Mouse (Mus musculus): Measurements from ENCODE around the gene Igsf21. TPM values are rescaled to one million over a fixed set of nuclear protein-coding genes. Genes with fewer than 3 reads are reported as not detected.

Gene Igsf21
- polyA plus RNA-seq, 1 experiment from 2014 or later = 2.8 TPM

DNA sequence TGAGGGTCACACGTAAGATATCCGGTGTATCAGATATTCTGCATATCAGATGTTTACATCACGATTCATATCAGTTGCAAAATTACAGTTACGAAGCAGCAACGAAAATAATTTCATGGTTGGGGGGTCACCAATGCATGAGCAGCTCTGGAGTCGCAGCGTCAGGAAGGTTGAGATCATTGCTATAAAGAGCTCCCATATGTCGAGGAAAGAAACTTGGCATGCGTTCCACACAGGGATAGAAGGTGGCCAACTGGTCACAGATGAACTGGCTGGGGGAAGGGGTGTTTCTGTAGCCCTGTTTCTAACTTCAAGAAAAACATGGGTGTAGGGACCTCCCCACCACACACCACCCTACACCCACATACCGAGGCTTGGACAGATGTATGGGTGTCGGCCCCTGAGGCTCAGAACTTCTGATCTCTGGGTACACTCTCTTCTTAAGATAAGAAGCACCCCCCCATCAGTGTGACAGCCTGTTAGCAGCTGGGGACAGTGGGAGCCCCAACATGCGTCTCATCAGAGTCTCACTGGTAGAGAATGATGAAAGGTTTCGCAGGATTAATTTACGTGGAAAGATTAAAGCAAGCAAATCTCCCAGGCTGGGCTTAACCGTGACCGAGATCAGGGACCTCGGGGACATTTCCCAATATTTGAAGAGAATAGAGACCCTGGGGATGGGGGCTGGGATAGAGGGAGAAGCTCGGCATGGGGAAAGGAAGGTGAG, 54.1 kb downstream of the Igsf21 start:
- ATAC-seq (ENCODE audit: low read depth) = no peak
- no peaks in the 10 kb centered on the region for H3K36me3 ChIP-seq (ENCODE audit: control insufficient read depth, insufficient read depth, low read length)
- DNase-seq (ENCODE audit: low spot score) = peak; percentile 23
- H3K27ac ChIP-seq (replicated peaks; ENCODE audit: low read depth, low read length) = no peak overlapping the region
- H3K4me2 ChIP-seq (ENCODE audit: low read depth, low read length) = no peak overlapping the region
- no peaks in the 10 kb centered on the region for H3K4me1 ChIP-seq (ENCODE audit: control insufficient read depth, insufficient read depth, low read length)
- no peak overlapping the region for H3K4me3 ChIP-seq (ENCODE audit: low read depth, low read length)
- H3K27me3 ChIP-seq (replicated peaks; ENCODE audit: control insufficient read depth, insufficient read depth, low read length) = no peaks in the 10 kb centered on the region
- no peaks in the 10 kb centered on the region for H3K9me3 ChIP-seq (ENCODE audit: control insufficient read depth, low read length)
- H3K9ac ChIP-seq (ENCODE audit: low read depth, low read length) = no peak overlapping the region
- WGBS = 76% methylated on average over 18 of the region's 18 CpGs

DNA sequence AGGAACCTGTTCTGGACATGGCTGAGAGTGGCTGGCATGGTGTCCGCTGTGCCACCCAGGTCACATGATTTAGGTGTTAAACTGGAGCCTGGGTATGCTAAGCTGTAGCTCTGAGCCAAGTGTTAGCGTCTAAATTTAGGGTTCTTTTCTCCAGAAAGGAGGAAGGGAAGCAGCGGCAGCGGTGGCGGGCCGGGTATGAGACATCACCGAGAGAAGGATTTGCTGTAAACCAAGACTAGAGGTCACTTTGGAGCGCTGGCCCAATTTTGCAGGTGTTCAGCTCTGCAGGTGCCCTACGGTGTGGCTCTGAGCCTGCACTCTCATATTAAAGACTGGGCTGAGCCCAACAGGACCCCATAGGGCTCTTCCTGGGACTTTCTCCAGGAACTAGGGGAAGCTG, 57.0 kb downstream of the Igsf21 start:
- no peak for ATAC-seq (ENCODE audit: low read depth)
- 91% methylated on average over 9 of the region's 9 CpGs for WGBS
- no peak for DNase-seq (ENCODE audit: low spot score)

DNA sequence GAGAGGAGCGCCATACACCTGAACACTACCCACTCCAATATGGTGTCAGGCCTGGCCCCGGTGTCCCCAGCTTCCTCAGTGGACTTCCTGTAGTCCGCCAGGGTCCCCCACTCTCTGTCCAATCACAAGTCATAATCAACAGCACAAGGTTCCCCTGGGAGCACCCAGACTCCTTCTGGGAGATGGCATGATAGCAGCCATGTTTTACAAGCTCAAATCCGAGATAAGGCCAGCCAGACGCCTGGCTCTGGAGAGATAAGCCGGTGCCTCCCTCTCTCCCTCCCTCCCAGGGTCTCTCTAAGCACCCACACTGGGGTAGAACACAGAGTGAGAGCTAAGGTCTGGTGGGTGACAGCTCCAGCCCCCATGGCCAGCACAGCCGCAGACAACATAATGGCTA, 58.0 kb downstream of the Igsf21 start:
- Histone ChIP-seq H3K9me3 (ENCODE audit: control insufficient read depth, low read length) (no peaks in the 10 kb centered on the region), H3K27ac (replicated peaks; ENCODE audit: low read depth, low read length) (no peak overlapping the region), H3K4me3 (ENCODE audit: low read depth, low read length) (no peak overlapping the region), H3K4me1 (ENCODE audit: control insufficient read depth, insufficient read depth, low read length) (no peaks in the 10 kb centered on the region), H3K27me3 (replicated peaks; ENCODE audit: control insufficient read depth, insufficient read depth, low read length) (no peaks in the 10 kb centered on the region), H3K9ac (ENCODE audit: low read depth, low read length) (no peak overlapping the region), H3K36me3 (ENCODE audit: control insufficient read depth, insufficient read depth, low read length) (no peaks in the 10 kb centered on the region), H3K4me2 (ENCODE audit: low read depth, low read length) (no peak overlapping the region)
- DNase-seq (ENCODE audit: low spot score) (no peak), ATAC-seq (ENCODE audit: low read depth) (no peak)
- 70% methylated on average over 7 of the region's 7 CpGs for WGBS

More for the DNA sequence above, 57.0 kb downstream of the Igsf21 start:
- Histone ChIP-seq H3K4me3 (ENCODE audit: low read depth, low read length) (no peak overlapping the region), H3K9me3 (ENCODE audit: control insufficient read depth, low read length) (no peaks in the 10 kb centered on the region), H3K27me3 (replicated peaks; ENCODE audit: control insufficient read depth, insufficient read depth, low read length) (no peaks in the 10 kb centered on the region), H3K36me3 (ENCODE audit: control insufficient read depth, insufficient read depth, low read length) (no peaks in the 10 kb centered on the region), H3K9ac (ENCODE audit: low read depth, low read length) (no peak overlapping the region), H3K27ac (replicated peaks; ENCODE audit: low read depth, low read length) (no peak overlapping the region), H3K4me1 (ENCODE audit: control insufficient read depth, insufficient read depth, low read length) (no peaks in the 10 kb centered on the region), H3K4me2 (ENCODE audit: low read depth, low read length) (no peak overlapping the region)

DNA sequence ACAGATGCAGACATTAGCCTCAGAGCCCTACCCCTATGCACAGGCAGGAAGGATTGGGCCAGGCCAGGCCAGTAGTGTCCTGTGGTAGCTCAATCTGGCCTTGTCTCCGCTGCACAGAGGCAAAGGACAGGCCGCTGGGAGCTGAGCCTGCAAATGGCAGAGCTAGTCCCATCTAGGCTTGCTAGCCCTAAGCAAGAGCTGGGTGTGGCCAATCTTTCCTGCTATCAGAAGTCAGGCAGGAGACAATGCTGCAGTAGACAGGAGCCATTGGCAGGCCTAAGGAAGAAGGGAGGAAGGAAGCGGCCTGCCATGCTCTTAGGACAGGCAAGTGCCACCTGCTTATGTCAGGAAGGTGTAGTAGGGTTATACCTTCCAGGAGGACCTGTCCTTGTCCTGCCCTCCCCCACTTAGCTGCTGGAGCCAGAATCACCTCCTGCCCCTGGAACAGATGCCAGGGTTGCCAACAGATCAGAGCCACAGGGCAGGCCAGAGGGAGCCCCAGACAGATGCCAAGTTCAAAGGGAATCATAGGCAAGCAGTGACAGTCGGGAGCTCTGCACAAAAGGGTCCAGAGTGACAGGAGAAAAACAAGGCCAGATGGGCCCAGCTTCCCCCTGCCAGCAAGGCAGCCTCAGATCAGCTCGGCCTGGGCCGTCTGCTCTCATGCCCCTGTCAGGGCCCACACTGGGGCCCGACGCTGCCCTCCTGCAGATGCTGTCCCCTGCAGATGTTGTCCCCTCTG, 59.0 kb downstream of the Igsf21 start:
- Histone ChIP-seq H3K4me3 (ENCODE audit: low read depth, low read length) (no peak overlapping the region), H3K4me2 (ENCODE audit: low read depth, low read length) (no peak overlapping the region), H3K36me3 (ENCODE audit: control insufficient read depth, insufficient read depth, low read length) (no peaks in the 10 kb centered on the region), H3K27ac (replicated peaks; ENCODE audit: low read depth, low read length) (no peak overlapping the region), H3K27me3 (replicated peaks; ENCODE audit: control insufficient read depth, insufficient read depth, low read length) (no peaks in the 10 kb centered on the region), H3K9me3 (ENCODE audit: control insufficient read depth, low read length) (no peaks in the 10 kb centered on the region), H3K4me1 (ENCODE audit: control insufficient read depth, insufficient read depth, low read length) (no peaks in the 10 kb centered on the region), H3K9ac (ENCODE audit: low read depth, low read length) (no peak overlapping the region)
- DNase-seq (ENCODE audit: low spot score) (no peak), ATAC-seq (ENCODE audit: low read depth) (0 out of 2 replicates have a peak, but pooled peaks have one; percentile 44)
- WGBS = 58% methylated on average over 6 of the region's 8 CpGs

DNA sequence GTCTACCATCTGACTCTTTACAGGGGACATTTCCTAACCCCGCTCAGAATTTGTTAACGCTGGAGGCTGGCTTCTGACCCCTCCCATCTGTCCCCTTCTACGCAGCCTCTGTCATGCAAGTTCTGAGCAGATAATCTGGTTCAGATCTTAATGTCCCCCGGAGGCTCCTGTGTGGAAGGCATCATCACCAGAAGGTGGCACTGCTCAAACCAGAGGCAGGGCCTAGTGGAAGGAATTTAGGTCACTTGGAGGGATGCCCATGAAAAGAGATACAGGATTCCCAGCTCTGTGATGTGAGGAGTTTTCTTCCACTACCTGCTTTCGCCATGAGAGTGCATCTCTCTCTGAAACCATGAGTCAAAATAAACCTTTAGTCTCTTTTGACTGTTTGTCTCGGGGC, 67.0 kb downstream of the Igsf21 start:
- WGBS = 59% methylated on average over 6 of the region's 6 CpGs
- ATAC-seq (ENCODE audit: low read depth) (no peak), DNase-seq (ENCODE audit: low spot score) (no peak)
- Histone ChIP-seq H3K36me3 (ENCODE audit: control insufficient read depth, insufficient read depth, low read length) (no peaks in the 10 kb centered on the region), H3K9me3 (ENCODE audit: control insufficient read depth, low read length) (no peaks in the 10 kb centered on the region), H3K4me1 (ENCODE audit: control insufficient read depth, insufficient read depth, low read length) (no peaks in the 10 kb centered on the region), H3K9ac (ENCODE audit: low read depth, low read length) (no peak overlapping the region), H3K27ac (replicated peaks; ENCODE audit: low read depth, low read length) (no peak overlapping the region), H3K4me3 (ENCODE audit: low read depth, low read length) (no peak overlapping the region), H3K27me3 (replicated peaks; ENCODE audit: control insufficient read depth, insufficient read depth, low read length) (no peaks in the 10 kb centered on the region), H3K4me2 (ENCODE audit: low read depth, low read length) (no peak overlapping the region)

DNA sequence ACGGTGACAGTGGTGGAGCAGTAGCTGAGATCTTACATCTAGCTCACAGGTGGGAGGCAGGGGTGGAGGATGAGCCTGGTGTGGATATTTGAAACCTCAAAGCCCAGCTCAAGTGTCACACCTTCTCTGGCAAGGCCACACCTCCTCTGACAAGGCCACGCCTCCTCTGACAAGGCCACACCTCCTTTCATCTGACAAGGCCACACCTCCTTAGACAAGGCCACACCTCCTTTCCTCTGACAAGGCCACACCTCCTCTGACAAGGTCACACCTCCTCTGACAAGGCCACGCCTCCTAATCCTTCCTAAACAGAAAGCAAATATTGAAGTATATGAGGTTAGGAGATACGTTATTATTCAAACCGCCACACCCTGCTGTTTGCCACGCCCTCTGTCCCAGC, 69.5 kb downstream of the Igsf21 start:
- Histone ChIP-seq H3K27ac (replicated peaks; ENCODE audit: low read depth, low read length) (no peak overlapping the region), H3K4me3 (ENCODE audit: low read depth, low read length) (no peak overlapping the region), H3K4me1 (ENCODE audit: control insufficient read depth, insufficient read depth, low read length) (no peaks in the 10 kb centered on the region), H3K27me3 (replicated peaks; ENCODE audit: control insufficient read depth, insufficient read depth, low read length) (no peaks in the 10 kb centered on the region), H3K9me3 (ENCODE audit: control insufficient read depth, low read length) (no peaks in the 10 kb centered on the region), H3K36me3 (ENCODE audit: control insufficient read depth, insufficient read depth, low read length) (no peaks in the 10 kb centered on the region), H3K4me2 (ENCODE audit: low read depth, low read length) (no peak overlapping the region), H3K9ac (ENCODE audit: low read depth, low read length) (no peak overlapping the region)
- DNase-seq (ENCODE audit: low spot score) (no peak), ATAC-seq (ENCODE audit: low read depth) (no peak)
- 92% methylated on average over 6 of the region's 6 CpGs for WGBS

DNA sequence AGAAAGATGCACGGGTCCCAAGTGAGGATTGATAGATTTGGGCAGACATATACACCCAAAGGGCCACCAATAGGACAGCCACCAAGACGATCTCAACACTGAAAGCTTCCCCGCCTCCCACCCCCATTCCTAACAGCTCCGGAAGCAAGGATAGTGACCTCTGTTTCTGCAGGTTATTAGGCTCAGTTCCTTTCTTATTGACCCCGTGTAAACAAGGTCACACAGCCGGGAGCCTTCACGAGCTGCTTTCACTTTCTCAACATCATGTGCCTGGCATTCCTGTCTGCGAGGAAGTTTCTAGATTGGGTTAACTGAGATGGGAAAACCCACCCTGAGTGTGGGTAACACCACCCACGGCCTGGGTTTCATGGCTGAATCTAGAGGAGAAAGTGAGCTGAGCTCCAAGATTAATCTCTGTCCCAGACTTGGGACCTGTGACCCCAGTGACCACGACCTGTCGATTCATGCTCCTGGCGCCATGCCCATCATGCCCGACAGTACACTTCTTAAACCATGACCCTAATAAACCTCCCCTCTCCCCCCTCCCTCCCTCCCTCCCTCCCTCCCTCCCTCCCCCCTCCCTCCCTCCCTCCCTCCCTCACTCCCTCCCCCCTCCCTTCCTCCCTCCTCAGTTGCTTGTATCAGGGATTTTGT, 72.7 kb downstream of the Igsf21 start:
- Histone ChIP-seq H3K27me3 (replicated peaks; ENCODE audit: control insufficient read depth, insufficient read depth, low read length) (no peaks in the 10 kb centered on the region), H3K27ac (replicated peaks; ENCODE audit: low read depth, low read length) (no peak overlapping the region), H3K4me1 (ENCODE audit: control insufficient read depth, insufficient read depth, low read length) (no peaks in the 10 kb centered on the region), H3K9ac (ENCODE audit: low read depth, low read length) (no peak overlapping the region), H3K4me2 (ENCODE audit: low read depth, low read length) (no peak overlapping the region), H3K36me3 (ENCODE audit: control insufficient read depth, insufficient read depth, low read length) (no peaks in the 10 kb centered on the region), H3K4me3 (ENCODE audit: low read depth, low read length) (no peak overlapping the region), H3K9me3 (ENCODE audit: control insufficient read depth, low read length) (no peaks in the 10 kb centered on the region)
- ATAC-seq (ENCODE audit: low read depth) (no peak), DNase-seq (ENCODE audit: low spot score) (no peak)
- WGBS = 30% methylated on average over 13 of the region's 13 CpGs

DNA sequence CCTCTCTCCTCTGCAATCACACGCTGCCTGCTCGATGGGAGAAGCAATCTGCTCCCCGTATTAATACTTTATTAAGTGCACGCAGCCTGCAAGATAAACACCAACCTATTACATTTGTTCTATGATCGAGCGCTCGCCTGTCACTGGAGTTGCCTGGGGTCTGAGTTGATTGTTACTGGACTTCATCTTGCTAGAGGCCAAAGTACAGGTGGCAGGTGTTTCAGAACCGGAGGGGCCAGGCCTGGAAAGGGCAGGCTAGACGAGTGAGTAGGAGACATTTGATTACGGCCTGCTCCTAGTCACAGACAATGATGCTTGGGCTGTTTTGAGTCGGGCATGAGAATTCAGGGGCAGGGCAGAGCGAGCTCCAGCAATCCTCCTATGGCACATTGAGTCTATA, 73.5 kb downstream of the Igsf21 start:
- ATAC-seq (ENCODE audit: low read depth) = no peak
- no peak overlapping the region for H3K27ac ChIP-seq (replicated peaks; ENCODE audit: low read depth, low read length)
- DNase-seq (ENCODE audit: low spot score) = no peak
- no peak overlapping the region for H3K4me3 ChIP-seq (ENCODE audit: low read depth, low read length)
- 64% methylated on average over 12 of the region's 12 CpGs for WGBS
- no peak overlapping the region for H3K9ac ChIP-seq (ENCODE audit: low read depth, low read length)
- no peak overlapping the region for H3K4me2 ChIP-seq (ENCODE audit: low read depth, low read length)
- no peaks in the 10 kb centered on the region for H3K27me3 ChIP-seq (replicated peaks; ENCODE audit: control insufficient read depth, insufficient read depth, low read length)
- H3K36me3 ChIP-seq (ENCODE audit: control insufficient read depth, insufficient read depth, low read length) = no peaks in the 10 kb centered on the region
- H3K9me3 ChIP-seq (ENCODE audit: control insufficient read depth, low read length) = no peaks in the 10 kb centered on the region
- H3K4me1 ChIP-seq (ENCODE audit: control insufficient read depth, insufficient read depth, low read length) = no peaks in the 10 kb centered on the region
